Mouse (Mus musculus) stomach, postnatal 0 days (tissue): Measurements from ENCODE around the gene Naa25.

Experiments
- CTCF ChIP-seq: IDR thresholded peaks from 2 replicates; pipeline ENCODE4 v1.5.1; 2016; ENCODE audit warnings: antibody characterized with exemption, low read depth, mild to moderate bottlenecking, moderate library complexity
- EP300 ChIP-seq: optimal IDR thresholded peaks from 2 replicates; pipeline ENCODE3; 2016; ENCODE audit warnings: antibody characterized with exemption

- no peak for TF ChIP-seq CTCF
- TF ChIP-seq EP300 = no peak
These were observed 23.0 kb downstream of the Naa25 start for GRCm38 (mm10) chr5:121420721-121421120.
